Mouse (Mus musculus) ES-Bruce4 (cell line): ENCODE results near the gene Asl. TPM values are rescaled to one million over a fixed set of nuclear protein-coding genes. Genes with fewer than 3 reads are reported as not detected.
A peak's percentile ranks its signal among the peaks of the same experiment; 100 is the strongest.

ENCODE experiments used
- H3K27ac ChIP-seq: 2 replicates; pipeline ENCODE4 v1.5.1; 2012; ENCODE audit warnings: low read length, inconsistent platforms; ENCODE audit not compliant: insufficient read depth
- H3K27me3 ChIP-seq: 2 replicates; pipeline ENCODE4 v1.6.1; 2012; ENCODE audit warnings: mild to moderate bottlenecking, low read length, inconsistent platforms; ENCODE audit not compliant: control insufficient read depth, poor library complexity, insufficient read depth, severe bottlenecking
- H3K36me3 ChIP-seq: 2 replicates; pipeline ENCODE4 v1.6.1; 2012; ENCODE audit warnings: inconsistent platforms, mild to moderate bottlenecking, low read length, moderate library complexity; ENCODE audit not compliant: control insufficient read depth, poor library complexity, insufficient read depth, severe bottlenecking
- H3K4me1 ChIP-seq: one replicate; pipeline ENCODE4 v1.8.1; 2011; ENCODE audit warnings: low read length; ENCODE audit not compliant: control insufficient read depth, insufficient read depth
- H3K4me3 ChIP-seq: 2 replicates; pipeline ENCODE4 v1.5.1; 2011; ENCODE audit warnings: low read depth, mild to moderate bottlenecking, low read length
- H3K9ac ChIP-seq: 2 replicates; pipeline ENCODE4 v1.6.1; 2012; ENCODE audit warnings: low read depth, mild to moderate bottlenecking, inconsistent platforms; ENCODE audit not compliant: poor library complexity, severe bottlenecking
- H3K9me3 ChIP-seq: replicated peaks from 2 replicates; pipeline ENCODE4 v1.6.1; 2012; ENCODE audit warnings: mild to moderate bottlenecking, low read length, inconsistent platforms; ENCODE audit not compliant: control insufficient read depth, poor library complexity, insufficient read depth, severe bottlenecking
- CTCF ChIP-seq: IDR thresholded peaks from one replicate; pipeline ENCODE4 v1.8.1; 2011; ENCODE audit warnings: low read depth, low read length
- EP300 ChIP-seq: IDR thresholded peaks from 2 replicates; pipeline ENCODE4 v1.6.1; 2011; ENCODE audit warnings: low read depth, low read length; ENCODE audit not compliant: insufficient read depth
- POLR2A ChIP-seq: IDR thresholded peaks from one replicate; pipeline ENCODE4 v1.8.1; 2011; ENCODE audit warnings: low read length; ENCODE audit not compliant: insufficient read depth
- polyA plus RNA-seq: library from polyadenylated mRNA; stranded (reverse); fragments of >200 nt; gene quantifications from 2 replicates; pipeline ENCODE4 v1.2.4, GENCODE M21; 2011; ENCODE audit warnings: low read depth; ENCODE audit not compliant: missing spikeins, insufficient read depth, insufficient read length

Gene Asl
- polyA plus RNA-seq, 1 experiment: 63.4 TPM

GRCm38 (mm10) chr5:129977768-129978167, 51.3 kb downstream of the Asl start:
- Histone ChIP-seq H3K36me3 (peaks cover 8% of the 10 kb centered on the region), H3K4me3 (no peak overlapping the region), H3K27me3 (no peaks in the 10 kb centered on the region), H3K9me3 (no peaks in the 10 kb centered on the region), H3K4me1 (peaks cover 7% of the 10 kb centered on the region), H3K9ac (no peak overlapping the region), H3K27ac (no peak overlapping the region)
- TF ChIP-seq CTCF (no peak), EP300 (no peak), POLR2A (no peak)

- no peaks in the 10 kb centered on the region for H3K9me3 ChIP-seq
- peaks cover 11% of the 10 kb centered on the region for H3K36me3 ChIP-seq
- no peak overlapping the region for H3K4me3 ChIP-seq
- peaks cover 11% of the 10 kb centered on the region for H3K4me1 ChIP-seq
- H3K27ac ChIP-seq: no peak overlapping the region
- no peaks in the 10 kb centered on the region for H3K27me3 ChIP-seq
- H3K9ac ChIP-seq: no peak overlapping the region
- TF ChIP-seq POLR2A: no peak
- TF ChIP-seq EP300: no peak
- TF ChIP-seq CTCF: no peak
Measured at GRCm38 (mm10) chr5:129974866-129975311, 54.2 kb downstream of the Asl start.

GRCm38 (mm10) chr5:129974354-129974753, 54.7 kb downstream of the Asl start:
- TF ChIP-seq POLR2A (no peak), EP300 (no peak), CTCF (no peak)
- H3K27me3 ChIP-seq: no peaks in the 10 kb centered on the region
- H3K27ac ChIP-seq: no peak overlapping the region
- peaks cover 10% of the 10 kb centered on the region for H3K4me1 ChIP-seq
- no peak overlapping the region for H3K9ac ChIP-seq
- H3K9me3 ChIP-seq: no peaks in the 10 kb centered on the region
- no peak overlapping the region for H3K4me3 ChIP-seq
- H3K36me3 ChIP-seq: peaks cover 11% of the 10 kb centered on the region

GRCm38 (mm10) chr5:129971491-129971890, 57.6 kb downstream of the Asl start:
- Histone ChIP-seq H3K27me3 (no peaks in the 10 kb centered on the region), H3K9me3 (no peaks in the 10 kb centered on the region), H3K4me1 (peaks cover 4% of the 10 kb centered on the region), H3K36me3 (peaks cover 11% of the 10 kb centered on the region), H3K27ac (peak overlapping the region; percentile 46; the same call in 1 of the 2 replicates), H3K4me3 (no peak overlapping the region), H3K9ac (no peak overlapping the region)
- TF ChIP-seq EP300 (no peak), CTCF (no peak), POLR2A (no peak)

- Histone ChIP-seq H3K36me3 (peaks cover 9% of the 10 kb centered on the region), H3K27ac (peak overlapping the region; percentile 61), H3K9me3 (no peaks in the 10 kb centered on the region), H3K27me3 (no peaks in the 10 kb centered on the region), H3K4me1 (peaks cover 4% of the 10 kb centered on the region), H3K9ac (no peak overlapping the region), H3K4me3 (no peak overlapping the region)
- TF ChIP-seq CTCF: no peak
- no peak for TF ChIP-seq EP300
- no peak for TF ChIP-seq POLR2A
Measured at GRCm38 (mm10) chr5:129968417-129968816, 60.6 kb downstream of the Asl start.

GRCm38 (mm10) chr5:129966448-129966847, 62.6 kb downstream of the Asl start:
- Histone ChIP-seq H3K9ac (no peak overlapping the region), H3K36me3 (no peaks in the 10 kb centered on the region; the same call in 1 of the 2 replicates), H3K9me3 (no peaks in the 10 kb centered on the region), H3K27ac (peak overlapping the region; percentile 81; the same call in 1 of the 2 replicates), H3K4me1 (peaks cover under 1% of the 10 kb centered on the region), H3K27me3 (no peaks in the 10 kb centered on the region), H3K4me3 (no peak overlapping the region)
- TF ChIP-seq EP300 (peak; percentile 75; the same call in 1 of the 2 replicates), POLR2A (no peak)
